Mouse (Mus musculus): ENCODE measurements around the gene Tns1.
A peak's percentile ranks its signal among the peaks of the same experiment; 100 is the strongest.

Tns1 gene

DNA sequence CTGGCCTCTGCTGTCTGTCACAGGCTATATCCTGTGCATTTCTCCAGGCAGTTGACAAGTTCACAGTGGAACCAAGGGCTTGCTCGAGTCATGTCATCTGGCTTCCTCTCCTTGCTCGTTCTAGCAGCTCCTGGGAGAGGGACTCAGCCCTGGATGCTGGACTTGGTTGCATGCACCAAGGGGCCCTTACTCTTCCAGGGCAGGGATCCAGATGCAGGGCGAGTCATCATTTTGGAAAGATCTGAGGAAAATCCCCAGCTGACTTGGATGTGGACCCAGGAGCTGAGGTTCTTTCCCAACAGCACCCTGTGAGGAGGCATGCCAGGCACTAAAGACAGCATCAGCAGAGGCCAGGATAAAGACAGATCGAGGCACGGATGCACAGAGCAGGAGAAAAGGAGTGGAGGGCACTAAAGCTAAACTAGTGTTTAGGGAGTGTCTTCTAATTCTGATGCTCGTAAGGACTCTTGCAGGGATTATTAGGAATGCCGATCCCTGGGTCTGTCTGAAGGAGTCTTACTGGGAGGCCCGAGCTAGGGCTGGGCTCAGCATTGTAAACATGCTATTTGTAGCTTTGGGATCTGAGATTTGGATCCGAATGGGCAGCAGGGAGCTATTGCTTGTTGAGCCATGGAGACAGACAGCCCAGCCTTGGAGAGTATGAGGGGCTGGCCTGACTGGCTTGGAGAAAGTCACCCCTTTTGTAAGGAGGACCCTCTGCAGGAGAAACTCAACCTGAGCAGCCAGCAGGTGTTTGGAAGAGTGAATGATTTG lies 165.9 kb downstream of the Tns1 start:
- peak; percentile 29 for DNase-seq (ENCODE audit: low read depth, low spot score)

- no peak for DNase-seq (ENCODE audit: low read depth, low spot score)
These were observed 166.8 kb downstream of the Tns1 start for GRCm38 (mm10) chr1:73957428-73957827.

DNA sequence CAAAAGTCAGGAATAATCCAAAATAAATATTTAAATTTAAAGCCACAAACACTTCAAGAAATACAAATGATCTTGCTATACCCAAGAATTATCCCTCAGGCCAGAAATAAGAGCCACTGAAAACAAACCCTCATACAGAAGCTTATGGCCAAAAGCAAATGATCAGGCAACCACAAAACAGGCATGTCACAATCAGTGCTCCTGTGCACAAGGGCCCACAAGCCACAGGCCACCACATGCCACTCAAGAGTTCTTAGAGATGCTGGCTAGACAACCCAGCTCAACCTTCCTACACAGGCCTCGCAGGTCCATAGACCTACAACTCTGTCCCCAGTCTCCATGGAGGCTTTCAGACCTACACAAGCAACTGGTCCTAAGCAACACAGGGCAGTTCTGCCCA lies 167.9 kb downstream of the Tns1 start:
- DNase-seq (ENCODE audit: low read depth, low spot score), result no peak

DNA sequence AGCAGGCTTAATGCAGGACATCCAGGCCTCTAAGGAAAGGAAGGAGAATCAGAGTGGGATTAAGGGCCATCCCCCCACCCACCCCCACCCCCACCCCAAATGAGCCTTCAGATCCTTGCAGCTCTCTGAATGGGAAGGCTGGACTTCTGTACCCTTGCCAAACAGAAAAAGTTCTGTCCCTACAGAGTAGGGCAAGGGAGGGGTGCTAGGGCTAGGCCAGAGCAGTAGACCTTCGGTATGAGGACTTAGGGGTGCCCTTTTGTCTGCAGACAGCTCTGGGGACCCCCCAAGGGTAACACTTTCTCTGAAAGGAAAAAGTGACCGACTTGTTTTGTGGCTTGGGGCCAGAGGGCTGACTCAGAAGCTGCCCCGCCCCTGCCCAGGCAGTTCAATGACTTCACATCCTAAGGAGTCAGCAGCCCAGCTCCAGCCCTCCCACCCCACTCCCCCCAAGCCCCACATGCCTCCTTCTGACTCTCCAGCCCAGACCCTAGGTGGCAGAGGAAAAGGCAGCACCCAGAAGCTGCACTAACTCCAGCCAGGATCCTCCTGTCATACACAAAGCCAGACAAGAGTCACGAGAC lies 168.9 kb downstream of the Tns1 start:
- DNase-seq (ENCODE audit: low read depth, low spot score), result no peak

DNA sequence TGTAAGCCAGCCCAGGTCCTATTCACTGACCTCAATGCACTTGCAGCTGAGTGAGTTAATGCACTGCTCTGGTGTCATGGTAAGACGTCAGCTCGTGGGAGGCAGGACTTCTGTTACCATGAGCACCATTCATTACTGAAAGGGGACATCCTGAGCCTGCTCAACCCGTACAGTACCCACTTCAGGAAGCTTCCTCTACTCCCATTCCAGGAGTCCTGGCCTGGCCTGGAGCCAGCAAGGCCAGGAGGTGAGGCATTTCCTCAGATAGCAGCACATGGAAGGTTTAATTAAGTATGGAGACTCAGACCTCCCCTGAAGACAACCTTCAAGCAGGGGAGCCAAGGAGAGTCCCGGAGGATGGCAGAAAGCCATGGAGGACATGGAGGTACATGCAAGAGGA lies 169.6 kb downstream of the Tns1 start:
- DNase-seq (ENCODE audit: low read depth, low spot score), result no peak

- DNase-seq (ENCODE audit: low read depth, low spot score), result no peak
These were observed 170.2 kb downstream of the Tns1 start for GRCm38 (mm10) chr1:73954015-73954408.

DNA sequence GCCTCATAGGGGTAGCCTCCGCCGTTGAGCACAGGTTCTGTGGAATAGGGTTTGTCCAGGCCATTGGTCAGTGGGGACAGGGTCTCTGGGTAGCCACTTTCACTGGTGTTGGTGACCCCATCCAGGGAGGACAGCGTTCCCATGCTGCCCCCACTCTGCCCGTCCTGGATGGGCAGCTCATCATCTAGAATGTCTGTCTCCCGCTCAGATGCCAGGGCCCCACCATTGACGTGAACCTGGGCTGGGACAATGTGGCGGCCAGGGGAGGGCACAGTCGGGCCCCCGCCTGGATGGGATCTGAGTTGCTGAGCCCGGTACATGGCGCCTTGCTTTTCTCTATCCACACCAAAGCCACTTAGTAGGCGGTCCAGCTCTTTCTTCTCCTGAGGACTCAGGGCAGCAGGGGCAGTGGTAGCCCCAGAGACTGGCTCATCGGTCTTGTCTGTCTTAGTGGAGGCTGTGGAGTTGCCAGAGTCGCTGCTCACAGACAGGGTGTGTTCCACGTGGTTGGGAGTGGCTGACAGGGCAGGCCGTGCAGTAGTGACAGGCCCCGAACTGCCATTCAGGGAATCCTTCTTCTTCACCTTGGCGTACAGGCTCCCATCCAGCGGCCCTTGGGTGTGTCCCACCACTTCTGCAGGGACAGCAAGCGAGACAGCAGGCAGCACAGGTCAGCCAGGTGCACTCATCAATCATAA lies 170.8 kb downstream of the Tns1 start:
- no peak for DNase-seq (ENCODE audit: low read depth, low spot score)

- DNase-seq (ENCODE audit: low read depth, low spot score), result no peak
These were observed 171.7 kb downstream of the Tns1 start for GRCm38 (mm10) chr1:73952598-73952997.

GRCm38 (mm10) chr1:73951178-73951577 lies 173.1 kb downstream of the Tns1 start:
- peak; percentile 87 for DNase-seq (ENCODE audit: low read depth, low spot score)

DNA sequence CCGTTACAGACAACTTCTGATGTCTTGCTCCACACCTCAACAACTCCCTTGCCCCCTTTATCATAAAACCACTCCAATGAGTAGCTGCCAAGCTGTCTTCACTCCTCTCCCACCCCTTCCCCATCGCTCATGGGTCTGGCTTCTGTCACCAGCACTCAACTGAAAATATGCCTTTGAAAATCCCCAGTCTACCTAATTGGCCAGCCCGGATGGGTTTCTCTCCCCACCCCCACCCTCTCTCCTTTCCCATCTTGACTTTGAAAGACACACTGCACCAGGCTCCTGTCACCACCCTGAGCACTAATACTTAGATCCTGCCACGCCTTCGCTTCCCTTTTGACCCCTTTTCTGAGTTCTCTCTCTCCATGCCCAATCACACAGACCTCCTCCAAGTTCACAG lies 175.5 kb downstream of the Tns1 start:
- DNase-seq (ENCODE audit: low read depth, low spot score), result no peak

DNA sequence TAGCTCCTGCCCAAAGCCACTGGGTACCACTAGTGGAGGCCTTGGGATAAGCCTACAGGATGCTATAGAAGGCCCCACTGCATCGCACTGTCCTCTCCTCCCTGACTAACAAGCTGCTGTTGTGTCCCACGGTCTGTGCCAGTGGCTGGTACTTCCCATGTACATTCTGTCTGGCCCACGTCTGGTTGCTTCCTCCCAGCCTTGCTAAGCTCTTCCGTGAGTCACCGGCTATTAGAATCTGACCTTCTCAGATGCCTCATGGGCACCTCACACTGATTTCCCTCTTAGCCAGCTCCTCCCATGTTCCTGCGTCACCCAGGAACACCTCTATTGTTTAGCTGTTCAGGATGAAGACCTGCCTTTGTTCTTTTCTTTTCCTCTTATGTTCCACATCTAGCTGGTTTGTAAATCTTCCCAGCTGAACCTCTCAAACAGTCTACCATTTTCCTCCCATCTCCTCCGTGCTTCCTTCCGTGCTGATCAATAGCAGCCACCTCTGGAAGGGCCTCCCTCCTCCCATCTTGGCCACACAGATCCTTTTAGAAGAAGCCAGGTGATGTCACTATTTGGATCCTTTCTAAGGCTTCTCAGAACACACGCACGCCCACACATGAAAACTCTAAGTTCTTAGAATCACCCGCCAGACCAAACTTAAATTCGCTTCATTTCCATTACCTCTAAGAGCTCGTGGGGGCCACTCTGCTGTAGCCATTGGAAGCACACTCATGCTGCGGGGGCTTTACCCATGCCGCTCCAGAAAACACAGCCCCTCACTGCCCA lies 176.5 kb downstream of the Tns1 start:
- peak; percentile 74 for DNase-seq (ENCODE audit: low read depth, low spot score)

DNA sequence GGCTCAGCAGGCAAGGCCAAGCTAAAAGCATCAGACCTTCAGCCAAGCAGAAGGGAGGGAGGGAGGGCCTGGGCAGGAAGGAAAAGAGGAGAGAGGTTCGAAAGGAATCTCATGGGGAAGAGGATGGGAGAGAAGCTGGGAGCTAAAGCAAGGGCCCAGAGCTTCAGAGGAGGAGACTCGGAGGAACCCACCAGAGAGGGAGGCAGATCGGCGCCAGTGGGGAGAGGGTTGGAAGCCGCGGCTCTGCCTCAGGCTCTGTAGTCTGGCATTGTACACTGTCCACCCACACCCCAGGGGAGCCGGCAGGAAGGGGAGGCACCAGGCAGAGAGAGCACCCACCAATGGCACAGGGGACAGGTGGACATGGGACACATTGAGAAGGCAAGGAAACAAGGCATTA lies 177.5 kb downstream of the Tns1 start:
- DNase-seq (ENCODE audit: low read depth, low spot score), result no peak

DNA sequence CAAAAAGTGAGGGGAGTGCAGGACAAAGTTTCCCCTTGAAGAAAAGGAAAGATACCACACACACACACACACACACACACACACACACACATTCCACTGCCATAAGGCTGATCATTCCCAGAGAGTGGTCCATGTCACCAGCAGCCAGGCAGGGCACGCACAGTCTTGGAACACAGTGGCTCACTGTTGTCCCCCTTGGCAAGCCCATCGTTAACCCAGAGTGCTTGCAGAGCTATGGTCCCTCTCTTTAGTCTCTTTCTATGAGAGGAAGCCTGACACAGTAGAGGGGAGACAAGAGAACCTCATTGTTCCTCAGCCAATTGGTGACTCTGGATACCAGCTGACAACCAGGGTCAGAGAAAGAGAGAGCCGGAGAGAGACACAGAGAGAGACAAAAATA lies 179.9 kb downstream of the Tns1 start:
- DNase-seq (ENCODE audit: low read depth, low spot score), result peak; percentile 93

GRCm38 (mm10) chr1:73943667-73944289 lies 180.5 kb downstream of the Tns1 start:
- DNase-seq (ENCODE audit: low read depth, low spot score), result peak; percentile 70

GRCm38 (mm10) chr1:73943255-73943654 lies 181.0 kb downstream of the Tns1 start:
- DNase-seq (ENCODE audit: low read depth, low spot score), result no peak

DNA sequence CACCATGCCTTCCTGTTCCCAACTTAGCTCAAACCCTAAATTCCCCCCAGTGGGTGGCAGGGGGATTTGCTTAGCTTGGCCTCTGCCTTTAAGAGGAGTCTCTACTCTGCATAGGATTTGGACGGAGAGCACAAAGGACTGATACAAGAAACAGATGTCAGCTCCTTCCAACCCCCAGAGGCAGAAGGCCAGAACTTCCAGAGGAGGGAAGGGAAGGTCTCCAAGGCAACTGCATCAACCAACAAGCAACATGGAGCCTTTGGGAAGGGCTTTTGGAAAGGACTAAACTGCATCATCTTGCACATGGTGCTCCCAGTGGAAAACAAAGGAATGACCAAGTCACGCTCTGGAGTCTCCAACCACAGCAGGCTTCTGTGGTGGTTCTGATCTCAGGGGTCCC lies 182.0 kb downstream of the Tns1 start:
- peak; percentile 54 for DNase-seq (ENCODE audit: low read depth, low spot score)

GRCm38 (mm10) chr1:73941697-73942096 lies 182.6 kb downstream of the Tns1 start:
- no peak for DNase-seq (ENCODE audit: low read depth, low spot score)

- DNase-seq (ENCODE audit: low read depth, low spot score), result no peak
These were observed 183.6 kb downstream of the Tns1 start for GRCm38 (mm10) chr1:73940491-73941204.

DNA sequence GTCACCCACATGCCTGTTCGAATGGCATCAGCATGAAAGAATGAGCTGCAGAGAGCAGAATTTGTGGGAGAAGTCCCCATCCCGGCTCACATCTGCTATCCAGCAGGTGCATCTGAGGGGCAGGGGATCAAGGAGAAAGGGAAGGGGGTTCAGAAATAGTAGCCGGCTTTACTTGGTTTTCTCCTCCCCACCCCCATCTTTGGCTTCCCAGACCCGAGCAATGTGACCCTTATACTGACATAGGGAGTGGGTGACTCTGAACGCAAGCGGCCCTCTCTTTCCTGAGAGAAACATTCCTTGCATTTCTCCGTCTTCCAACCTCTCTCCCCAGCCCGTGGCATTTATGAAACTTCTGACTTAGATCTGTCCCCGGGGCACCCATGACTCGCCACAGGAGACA lies 185.7 kb downstream of the Tns1 start:
- no peak for DNase-seq (ENCODE audit: low read depth, low spot score)

GRCm38 (mm10) chr1:73937805-73938204 lies 186.4 kb downstream of the Tns1 start:
- no peak for DNase-seq (ENCODE audit: low read depth, low spot score)

GRCm38 (mm10) chr1:73936537-73936936 lies 187.7 kb downstream of the Tns1 start:
- no peak for DNase-seq (ENCODE audit: low read depth, low spot score)

Measured in brain, adult 2 months (tissue).